Mouse (Mus musculus): ENCODE measurements around the gene Foxp1. TPM values are rescaled to one million over a fixed set of nuclear protein-coding genes. Genes with fewer than 3 reads are reported as not detected.

The Foxp1 gene
- polyA plus RNA-seq, 1 experiment from 2014 or later, result 18.9 TPM

GRCm38 (mm10) chr6:99210161-99210560, 312.4 kb downstream of the Foxp1 start:
- whole genome bisulfite sequencing (ENCODE audit: insufficient replicate concordance), result 72% methylated on average over 7 of the region's 7 CpGs
- H3K9me3 ChIP-seq (ENCODE audit: low read length), result no peaks in the 10 kb centered on the region
- H3K4me3 ChIP-seq (ENCODE audit: low read depth, low read length), result no peak overlapping the region
- no peak for TF ChIP-seq EP300 (IDR thresholded peaks at IDR 0.05; ENCODE audit: low read depth)
- no peak for TF ChIP-seq CTCF (IDR thresholded peaks at IDR 0.05; ENCODE audit: low read depth)
- peaks cover 38% of the 10 kb centered on the region for H3K4me1 ChIP-seq (ENCODE audit: insufficient read depth)
- no peak overlapping the region for H3K9ac ChIP-seq (replicated peaks)
- no peak overlapping the region for H3K4me2 ChIP-seq (ENCODE audit: low read depth, low read length)
- no peak for DNase-seq
- no peaks in the 10 kb centered on the region for H3K36me3 ChIP-seq (replicated peaks; ENCODE audit: insufficient read depth, low read length)
- H3K27ac ChIP-seq (ENCODE audit: low read depth), result no peak overlapping the region
- no peaks in the 10 kb centered on the region for H3K27me3 ChIP-seq (ENCODE audit: insufficient read depth, low read length)
- ATAC-seq, result no peak

DNA sequence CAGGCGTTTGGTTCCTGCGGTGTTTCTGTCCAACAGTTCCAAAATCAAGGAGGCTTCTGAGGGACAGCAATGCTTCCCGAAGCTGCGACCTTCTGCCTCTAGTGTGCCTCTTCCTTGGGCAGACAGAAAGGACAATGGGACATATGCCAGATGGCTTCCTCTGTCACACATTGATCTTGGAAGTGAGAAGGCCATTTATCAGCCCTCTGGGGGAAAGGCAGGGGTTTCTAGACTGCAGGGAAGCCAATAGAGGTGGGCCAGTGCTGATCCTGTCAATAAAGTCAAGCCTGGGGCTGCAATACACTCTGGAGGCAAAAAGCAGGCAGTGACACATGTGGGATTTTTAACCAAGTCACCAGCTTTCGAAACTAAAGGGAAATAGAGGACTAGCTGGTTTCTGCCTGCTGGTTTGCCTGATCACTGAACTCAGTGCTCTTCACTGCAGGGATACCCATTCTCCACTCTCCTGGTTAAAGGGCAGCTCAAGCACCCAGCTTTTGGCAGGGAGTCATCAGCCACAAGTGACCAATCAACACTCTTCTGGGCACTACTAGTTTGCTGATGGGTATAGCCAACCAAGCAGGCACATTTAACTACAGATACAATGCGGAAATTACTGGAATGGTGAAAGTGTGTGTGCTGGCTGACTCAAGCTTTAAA, 315.2 kb downstream of the Foxp1 start:
- peak overlapping the region; percentile 51; the same call in 1 of the 2 replicates for H3K27ac ChIP-seq (ENCODE audit: low read depth)
- 59% methylated on average over 6 of the region's 6 CpGs for WGBS (ENCODE audit: insufficient replicate concordance)
- no peak for ATAC-seq

GRCm38 (mm10) chr6:99206437-99206870, 316.1 kb downstream of the Foxp1 start:
- Histone ChIP-seq H3K4me3 (ENCODE audit: low read depth, low read length) (no peak overlapping the region), H3K4me1 (ENCODE audit: insufficient read depth) (peaks cover 41% of the 10 kb centered on the region), H3K27ac (ENCODE audit: low read depth) (peak overlapping the region; percentile 45), H3K9me3 (ENCODE audit: low read length) (no peaks in the 10 kb centered on the region), H3K27me3 (ENCODE audit: insufficient read depth, low read length) (no peaks in the 10 kb centered on the region), H3K4me2 (ENCODE audit: low read depth, low read length) (peak overlapping the region; percentile 36), H3K9ac (replicated peaks) (peak overlapping the region; percentile 21; the same call in 1 of the 2 replicates), H3K36me3 (replicated peaks; ENCODE audit: insufficient read depth, low read length) (no peaks in the 10 kb centered on the region)
- WGBS (ENCODE audit: insufficient replicate concordance), result 31% methylated on average over 5 of the region's 5 CpGs
- DNase-seq (no peak), ATAC-seq (peak; percentile 59; the same call in 1 of the 2 replicates)
- no peak for TF ChIP-seq CTCF (IDR thresholded peaks at IDR 0.05; ENCODE audit: low read depth)
- TF ChIP-seq EP300 (IDR thresholded peaks at IDR 0.05; ENCODE audit: low read depth), result no peak

More for the DNA sequence above, 315.2 kb downstream of the Foxp1 start:
- no peak overlapping the region for H3K4me3 ChIP-seq (ENCODE audit: low read depth, low read length)
- H3K27me3 ChIP-seq (ENCODE audit: insufficient read depth, low read length), result no peaks in the 10 kb centered on the region
- no peaks in the 10 kb centered on the region for H3K36me3 ChIP-seq (replicated peaks; ENCODE audit: insufficient read depth, low read length)
- H3K4me2 ChIP-seq (ENCODE audit: low read depth, low read length), result no peak overlapping the region
- H3K9ac ChIP-seq (replicated peaks), result peak overlapping the region; percentile 11; the same call in 1 of the 2 replicates
- no peaks in the 10 kb centered on the region for H3K9me3 ChIP-seq (ENCODE audit: low read length)
- no peak for TF ChIP-seq EP300 (IDR thresholded peaks at IDR 0.05; ENCODE audit: low read depth)
- no peak for TF ChIP-seq CTCF (IDR thresholded peaks at IDR 0.05; ENCODE audit: low read depth)
- DNase-seq, result no peak
- peaks cover 46% of the 10 kb centered on the region for H3K4me1 ChIP-seq (ENCODE audit: insufficient read depth)

DNA sequence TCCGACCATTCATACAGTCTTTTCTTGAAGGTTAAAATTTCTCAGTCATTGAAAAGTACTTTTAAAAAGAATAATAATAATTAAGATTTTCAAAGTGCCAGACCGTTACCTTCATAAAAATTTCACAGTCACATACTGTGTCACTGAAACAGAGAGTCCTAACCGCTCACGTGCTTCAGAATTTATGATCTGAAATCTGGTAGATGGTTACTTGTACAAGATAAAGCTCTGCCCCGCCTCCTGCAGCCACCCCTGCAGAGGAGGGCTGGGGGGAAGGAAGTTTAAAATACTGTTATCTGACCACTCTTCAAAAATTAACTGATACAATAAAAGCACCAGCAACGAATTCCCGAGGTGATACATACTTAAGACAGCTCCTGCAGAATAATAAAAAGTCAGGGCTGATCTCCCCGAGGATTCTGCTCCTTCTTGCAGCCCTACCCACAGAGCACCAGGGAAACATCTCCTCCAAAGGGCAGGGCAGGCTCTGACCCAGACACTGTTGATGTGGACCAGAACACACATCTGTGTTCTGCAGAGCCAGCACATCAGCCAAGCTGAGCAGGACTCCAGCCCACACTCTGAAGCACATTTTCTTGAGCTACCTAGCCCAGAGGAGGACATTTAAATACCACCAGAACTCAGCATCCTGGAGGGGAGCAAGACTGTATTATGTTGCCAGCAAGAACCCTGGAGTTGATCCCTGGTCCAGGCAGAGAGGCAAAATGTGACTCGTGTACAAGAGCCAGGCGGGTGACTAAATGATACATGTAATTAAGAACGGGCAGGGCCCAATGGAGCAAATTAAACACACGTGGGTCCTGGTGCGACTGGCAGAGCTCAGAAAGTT, 316.7 kb downstream of the Foxp1 start:
- Histone ChIP-seq H3K36me3 (replicated peaks; ENCODE audit: insufficient read depth, low read length) (no peaks in the 10 kb centered on the region), H3K9ac (replicated peaks) (peak overlapping the region; percentile 21), H3K27me3 (ENCODE audit: insufficient read depth, low read length) (no peaks in the 10 kb centered on the region), H3K4me3 (ENCODE audit: low read depth, low read length) (no peak overlapping the region), H3K4me1 (ENCODE audit: insufficient read depth) (peaks cover 41% of the 10 kb centered on the region), H3K27ac (ENCODE audit: low read depth) (peak overlapping the region; percentile 45), H3K9me3 (ENCODE audit: low read length) (no peaks in the 10 kb centered on the region), H3K4me2 (ENCODE audit: low read depth, low read length) (peak overlapping the region; percentile 36)
- 17% methylated on average over 13 of the region's 13 CpGs for WGBS (ENCODE audit: insufficient replicate concordance)
- ATAC-seq (no peak), DNase-seq (no peak)
- TF ChIP-seq CTCF (IDR thresholded peaks at IDR 0.05; ENCODE audit: low read depth), result no peak
- no peak for TF ChIP-seq EP300 (IDR thresholded peaks at IDR 0.05; ENCODE audit: low read depth)

DNA sequence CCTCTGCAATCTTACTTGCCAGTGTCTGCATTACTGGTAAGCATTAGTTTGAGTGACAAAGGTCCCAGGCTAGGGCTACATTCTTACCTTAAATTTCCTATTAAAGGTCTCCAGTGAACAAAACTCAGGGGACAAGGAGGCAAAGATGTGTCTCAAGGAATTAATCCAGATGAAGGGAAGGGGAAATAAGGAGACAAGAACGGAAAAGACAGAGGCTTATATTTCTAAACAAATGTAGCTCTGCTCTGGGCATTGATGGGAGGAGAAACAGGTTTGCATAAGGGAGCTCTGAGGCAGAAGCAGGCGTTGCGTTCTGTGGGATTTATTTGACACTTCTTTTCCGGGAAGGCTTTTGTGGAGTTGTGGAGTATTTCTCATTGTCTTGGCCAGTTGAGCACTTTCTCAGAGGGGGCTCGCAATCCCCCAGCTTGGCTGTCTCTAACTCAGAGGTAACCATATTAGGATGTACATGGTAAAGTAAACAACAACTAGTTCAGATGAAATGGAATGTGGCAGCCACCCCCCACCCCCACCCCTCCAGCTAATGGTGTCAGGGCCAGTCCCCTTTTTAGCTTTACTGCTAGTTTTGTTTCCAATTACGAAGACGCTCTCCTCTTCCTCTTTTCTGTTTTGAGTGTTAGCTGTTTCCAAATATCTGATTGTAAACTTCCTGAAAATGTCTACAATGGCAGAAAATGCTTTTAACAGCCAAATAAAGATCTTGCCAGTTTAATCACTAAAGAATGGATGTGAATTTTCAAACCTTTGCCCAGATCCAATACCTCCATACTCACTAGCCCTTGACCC, 317.5 kb downstream of the Foxp1 start:
- H3K4me2 ChIP-seq (ENCODE audit: low read depth, low read length), result peak overlapping the region; percentile 36
- WGBS (ENCODE audit: insufficient replicate concordance), result 11% methylated on average over 7 of the region's 7 CpGs
- H3K4me1 ChIP-seq (ENCODE audit: insufficient read depth), result peaks cover 43% of the 10 kb centered on the region
- DNase-seq (no peak), ATAC-seq (no peak)
- H3K36me3 ChIP-seq (replicated peaks; ENCODE audit: insufficient read depth, low read length), result no peaks in the 10 kb centered on the region
- H3K27ac ChIP-seq (ENCODE audit: low read depth), result peak overlapping the region; percentile 45
- H3K27me3 ChIP-seq (ENCODE audit: insufficient read depth, low read length), result no peaks in the 10 kb centered on the region
- H3K4me3 ChIP-seq (ENCODE audit: low read depth, low read length), result no peak overlapping the region
- no peak overlapping the region for H3K9ac ChIP-seq (replicated peaks)
- H3K9me3 ChIP-seq (ENCODE audit: low read length), result no peaks in the 10 kb centered on the region
- TF ChIP-seq EP300 (IDR thresholded peaks at IDR 0.05; ENCODE audit: low read depth), result no peak
- TF ChIP-seq CTCF (IDR thresholded peaks at IDR 0.05; ENCODE audit: low read depth), result no peak
